Mouse (Mus musculus): Measurements from ENCODE around the gene Col9a1.
A peak's percentile ranks its signal among the peaks of the same experiment; 100 is the strongest.

The Col9a1 gene

GRCm38 (mm10) chr1:24222231-24222630, 44.8 kb downstream of the Col9a1 start:
- DNase-seq (ENCODE audit: low spot score in 2 of 2), result no peak

DNA sequence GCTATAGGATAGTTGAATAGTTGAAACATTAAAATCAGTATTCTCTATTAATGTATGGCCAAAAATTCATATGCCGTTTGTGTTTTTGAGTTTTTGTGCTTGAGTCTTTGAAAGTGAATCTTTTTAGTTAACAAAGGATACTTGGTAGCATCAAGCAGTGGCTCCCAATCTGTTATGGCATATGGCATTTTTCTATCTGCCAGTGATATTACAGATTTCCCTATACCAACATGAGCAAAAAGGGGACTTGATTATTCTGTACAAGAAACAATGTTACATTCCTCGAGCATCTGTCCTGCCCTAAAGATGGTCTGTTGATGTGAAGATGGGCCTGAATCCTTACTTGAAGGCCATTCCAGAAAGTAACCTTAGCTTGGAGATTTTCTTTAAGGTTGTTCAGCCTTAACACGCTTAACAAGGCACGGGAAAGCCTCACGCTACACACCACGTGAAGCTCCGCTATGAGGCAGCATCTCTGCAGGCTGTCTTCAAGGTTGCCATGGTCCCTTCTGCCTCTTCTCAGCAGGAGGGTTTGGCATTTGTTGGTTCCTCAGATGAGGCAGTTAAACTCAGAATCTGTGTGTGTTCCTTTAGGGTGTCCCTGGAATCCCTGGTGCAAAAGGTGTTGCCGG, 45.7 kb downstream of the Col9a1 start:
- DNase-seq (ENCODE audit: low spot score in 2 of 2), result peak in 1 of 2 experiments; percentile 36

DNA sequence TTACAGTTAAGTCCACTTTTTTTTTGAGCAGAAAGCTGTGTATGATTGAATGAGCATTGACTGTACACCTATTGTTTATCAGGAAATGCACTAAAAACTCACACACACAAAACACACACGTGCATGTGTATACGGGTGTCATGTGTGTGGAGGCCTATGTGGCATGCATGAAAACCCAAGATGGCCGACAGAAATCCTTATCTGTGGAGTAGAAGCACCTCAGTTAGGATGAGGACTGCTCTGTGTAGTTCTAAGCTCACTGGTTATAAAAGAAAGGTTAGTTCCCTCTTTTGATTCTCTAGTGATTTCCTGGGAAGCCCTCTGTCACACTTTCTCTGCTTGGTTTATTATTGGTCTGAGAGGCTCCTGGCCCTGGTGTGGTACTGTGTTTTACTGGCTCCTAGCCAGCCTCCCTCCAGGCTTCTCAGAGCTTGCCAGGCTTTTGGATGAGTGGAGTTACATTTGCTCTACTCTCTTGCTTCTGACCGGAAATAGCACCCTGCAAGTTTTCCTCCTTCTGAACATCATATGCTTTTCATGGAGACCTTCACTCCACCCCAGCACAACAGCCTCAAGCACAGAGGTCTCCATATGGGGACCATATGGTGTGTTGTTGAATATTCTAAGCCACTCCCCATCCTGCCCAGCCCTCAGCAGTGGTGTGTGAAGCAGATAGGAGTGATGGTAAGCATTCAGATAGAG, 48.6 kb downstream of the Col9a1 start:
- peak; percentile 43 to 90 for DNase-seq (ENCODE audit: low spot score in 2 of 2)

- DNase-seq (ENCODE audit: low spot score in 2 of 2), result no peak
Measured at GRCm38 (mm10) chr1:24226941-24227711, 49.7 kb downstream of the Col9a1 start.

GRCm38 (mm10) chr1:24229552-24229951, 52.1 kb downstream of the Col9a1 start:
- DNase-seq (ENCODE audit: low spot score in 2 of 2), result no peak

GRCm38 (mm10) chr1:24230428-24230827, 53.0 kb downstream of the Col9a1 start:
- DNase-seq (ENCODE audit: low spot score in 2 of 2), result peak in 1 of 2 experiments; percentile 44

- DNase-seq (ENCODE audit: low spot score in 2 of 2), result no peak
Measured at GRCm38 (mm10) chr1:24231504-24232270, 54.3 kb downstream of the Col9a1 start.

DNA sequence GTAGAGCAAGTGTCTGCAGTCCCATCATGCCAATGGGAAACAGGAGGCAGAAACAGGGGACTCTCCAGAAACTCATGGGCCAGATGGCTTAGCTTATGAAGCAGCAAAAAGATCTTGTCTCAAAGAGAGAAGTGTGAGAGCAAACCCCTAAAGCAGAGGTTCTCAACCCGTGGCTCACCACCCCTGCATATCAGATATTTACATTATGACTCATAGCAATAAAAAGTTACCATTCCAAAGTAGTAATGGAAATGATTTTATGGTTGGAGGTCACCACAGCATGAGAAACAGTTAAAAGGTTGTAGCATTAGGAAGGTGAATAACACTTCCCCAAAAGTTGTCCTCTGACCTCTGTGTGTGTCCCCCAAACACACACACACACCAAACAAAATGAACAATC, 58.9 kb downstream of the Col9a1 start:
- no peak for DNase-seq (ENCODE audit: low spot score in 2 of 2)

- DNase-seq (ENCODE audit: low spot score in 2 of 2), result no peak
Measured at GRCm38 (mm10) chr1:24240039-24240691, 62.8 kb downstream of the Col9a1 start.

DNA sequence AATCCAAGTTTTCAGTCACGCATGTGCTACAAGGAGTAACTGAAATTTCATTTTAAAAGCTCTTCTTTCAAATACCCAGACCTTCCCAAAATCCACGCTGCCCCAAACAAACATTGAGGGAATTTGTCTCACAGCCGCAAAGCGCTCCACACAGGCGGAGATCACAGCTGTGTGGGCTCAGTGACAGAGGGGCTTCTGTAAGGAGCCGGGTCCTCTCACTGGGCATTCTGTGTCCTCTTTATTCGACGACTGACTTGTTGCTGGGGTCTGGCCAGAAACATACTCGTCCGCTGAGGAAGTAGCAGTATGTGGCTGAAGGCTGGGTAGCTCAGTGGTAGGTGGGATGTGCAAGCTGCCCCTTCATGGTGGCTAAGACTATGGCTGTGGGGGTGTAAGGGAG, 67.5 kb downstream of the Col9a1 start:
- no peak for DNase-seq (ENCODE audit: low spot score in 2 of 2)

DNA sequence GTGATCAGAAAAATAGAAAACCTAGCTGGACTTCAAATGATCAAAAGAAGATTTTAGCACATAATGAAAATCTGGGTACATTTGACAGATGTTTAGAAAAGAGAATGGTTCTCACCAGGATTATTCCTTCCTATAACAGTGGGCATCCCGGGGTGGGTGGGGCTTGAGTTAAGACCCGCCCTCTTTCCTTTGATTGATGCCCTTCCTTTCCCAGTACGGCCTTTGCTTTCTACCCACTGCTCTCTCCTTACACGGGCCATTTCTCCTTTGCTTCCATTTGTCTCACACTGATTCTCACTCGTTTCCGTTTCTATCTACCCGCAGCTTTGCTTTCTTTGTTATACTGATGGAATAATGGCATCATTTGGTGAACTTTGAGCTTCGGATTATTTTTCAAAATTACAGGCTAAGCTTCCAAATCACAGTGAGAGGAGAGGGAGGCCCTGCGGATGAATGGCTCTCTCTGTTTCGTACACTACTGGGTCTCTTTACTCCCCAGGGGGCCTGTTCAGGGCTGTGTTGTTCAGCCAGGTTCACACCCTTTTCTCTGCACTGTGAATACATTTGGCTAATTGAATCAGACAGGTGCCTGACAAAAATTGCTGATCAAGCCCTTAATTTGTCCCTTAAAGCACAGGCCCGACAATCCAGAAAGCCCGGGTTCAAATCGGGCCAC, 68.4 kb downstream of the Col9a1 start:
- DNase-seq (ENCODE audit: low spot score in 2 of 2), result no peak

DNA sequence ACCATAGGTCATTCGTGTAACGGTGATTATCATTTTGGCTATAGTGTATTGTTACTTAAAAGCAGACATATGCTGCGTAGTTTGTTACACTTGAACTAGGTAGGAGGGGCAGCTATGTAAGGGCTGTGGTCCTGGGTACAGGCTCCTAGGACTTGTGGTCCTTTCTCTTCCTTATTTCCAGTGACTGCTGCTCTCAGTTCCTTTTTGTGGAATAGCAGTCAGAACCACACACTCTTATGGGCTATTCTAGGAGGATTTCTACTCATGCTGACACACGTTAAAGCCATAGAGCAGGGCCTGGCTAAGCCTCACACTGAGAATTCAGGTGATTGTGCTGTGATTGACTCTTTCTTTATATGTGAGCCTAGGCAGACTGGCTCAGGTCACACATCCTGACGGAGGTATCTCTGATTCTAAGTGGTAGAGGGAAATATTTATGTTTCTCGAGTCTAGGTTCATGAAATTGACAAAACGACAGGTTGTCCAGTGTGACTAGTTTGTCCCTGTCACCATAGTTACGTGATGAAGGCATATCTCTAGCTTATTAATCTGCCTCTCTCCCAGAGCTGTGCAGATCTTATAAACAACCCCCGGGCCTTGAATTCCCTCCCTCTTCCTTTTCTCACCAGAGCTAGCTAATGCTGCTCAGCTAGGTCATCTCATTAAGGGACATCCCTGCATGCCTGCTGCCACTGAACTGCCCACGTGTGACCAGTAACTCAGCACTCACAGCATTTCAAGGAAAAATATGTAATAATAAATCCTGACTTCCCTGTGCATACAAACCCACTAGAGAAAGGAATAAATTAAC, 71.1 kb downstream of the Col9a1 start:
- DNase-seq (ENCODE audit: low spot score in 2 of 2), result no peak

- DNase-seq (ENCODE audit: low spot score in 2 of 2), result peak in 1 of 2 experiments; percentile 34
Measured at GRCm38 (mm10) chr1:24249105-24249664, 71.8 kb downstream of the Col9a1 start.

GRCm38 (mm10) chr1:24257961-24258360, 80.6 kb downstream of the Col9a1 start:
- no peak for DNase-seq (ENCODE audit: low spot score in 2 of 2)

- DNase-seq (ENCODE audit: low spot score in 2 of 2), result no peak
Measured at GRCm38 (mm10) chr1:24259419-24259818, 82.0 kb downstream of the Col9a1 start.

DNA sequence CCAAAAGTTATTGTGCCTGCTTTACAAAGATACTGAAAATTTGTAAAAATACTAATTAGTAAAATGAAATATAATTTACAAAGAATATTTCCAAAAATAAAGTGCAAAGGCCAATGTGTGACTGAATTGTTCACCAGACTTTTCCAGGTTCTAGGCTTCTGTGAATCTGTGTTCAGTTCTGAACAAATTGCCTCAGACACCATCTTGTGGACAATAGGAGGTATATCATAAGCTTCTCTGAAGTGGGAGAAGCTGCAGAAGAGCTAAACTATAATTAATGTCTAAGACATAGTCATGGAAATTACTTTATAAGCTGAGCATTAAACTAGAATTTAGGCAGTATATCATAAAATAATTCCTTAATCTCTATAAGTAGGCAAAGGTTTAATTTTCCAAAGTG, 83.8 kb downstream of the Col9a1 start:
- no peak for DNase-seq (ENCODE audit: low spot score in 2 of 2)

DNA sequence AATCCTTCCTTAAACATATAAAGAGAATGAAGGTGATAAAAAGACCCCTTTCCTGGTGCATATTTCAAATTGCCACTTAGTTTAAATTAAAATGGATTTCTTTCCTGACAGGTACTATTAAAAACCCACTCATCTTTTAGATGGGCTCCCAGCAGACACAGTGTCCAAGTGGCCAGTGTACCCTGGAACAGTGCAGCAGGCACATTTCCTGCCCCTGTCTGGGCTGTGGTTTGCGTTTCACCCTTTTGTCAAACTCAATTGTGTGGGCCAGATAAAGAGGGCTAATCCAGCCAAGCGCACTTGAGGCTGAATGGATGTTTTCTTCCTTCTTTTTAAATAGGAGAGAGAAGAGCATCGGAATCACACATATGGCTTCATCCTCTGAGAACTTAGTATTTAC, 89.6 kb downstream of the Col9a1 start:
- no peak for DNase-seq (ENCODE audit: low spot score in 2 of 2)

DNA sequence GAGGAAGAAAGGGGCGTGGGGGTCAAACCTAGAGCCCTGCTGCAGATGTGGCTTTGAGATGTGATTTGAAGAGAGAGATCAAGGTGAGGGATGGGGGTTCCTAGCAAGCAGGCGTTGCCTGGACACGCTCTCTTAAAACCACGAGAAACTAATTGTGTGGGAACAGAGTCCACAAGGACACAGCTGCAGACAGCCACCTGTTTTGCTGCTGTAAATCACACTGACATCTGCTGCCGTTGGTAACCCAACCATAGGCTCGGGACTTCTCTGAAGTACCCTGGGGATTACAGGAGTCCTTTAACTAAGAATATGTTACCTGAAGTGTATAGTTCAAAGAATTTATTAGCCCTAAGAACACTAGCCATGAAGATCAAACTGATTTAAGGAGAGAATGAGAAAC, 109.0 kb downstream of the Col9a1 start:
- DNase-seq (ENCODE audit: low spot score in 2 of 2), result no peak

- no peak for DNase-seq (ENCODE audit: low spot score in 2 of 2)
Measured at GRCm38 (mm10) chr1:24292515-24292914, 115.1 kb downstream of the Col9a1 start.

All from cerebellum, postnatal 4 days (tissue).